Mouse (Mus musculus) heart, adult 2 months (tissue): ENCODE data around the gene Lekr1.

Source experiments
- CTCF ChIP-seq: fragments of 200-600 bp; IDR thresholded peaks from 2 replicates; pipeline ENCODE4 v1.8.1; 2022; ENCODE audit warnings: antibody characterized with exemption, mild to moderate bottlenecking, moderate library complexity
- EP300 ChIP-seq: fragments of 200-500 bp; IDR thresholded peaks from 2 replicates; pipeline ENCODE4 v1.6.1; 2011; ENCODE audit warnings: low read depth, low read length, control low read depth; ENCODE audit not compliant: insufficient read depth
- POLR2A ChIP-seq: fragments of 200-500 bp; IDR thresholded peaks from 2 replicates; pipeline ENCODE4 v1.6.1; 2011; ENCODE audit warnings: mild to moderate bottlenecking, low read depth, low read length, control low read depth; ENCODE audit not compliant: insufficient read depth

GRCm38 (mm10) chr3:65842515-65843184 lies 176.6 kb downstream of the Lekr1 start:
- no peak for TF ChIP-seq POLR2A
- no peak for TF ChIP-seq CTCF
- TF ChIP-seq EP300 = no peak
